Mouse (Mus musculus) C2C12 (cell line): ENCODE results near the gene Usp3. TPM values are rescaled to one million over a fixed set of nuclear protein-coding genes. Genes with fewer than 3 reads are reported as not detected.
A peak's percentile ranks its signal among the peaks of the same experiment; 100 is the strongest.

ENCODE experiments used
- H3K27me3 ChIP-seq: one replicate; pipeline ENCODE4 v1.6.1; 2011; ENCODE audit not compliant: control insufficient read depth, insufficient read depth, insufficient read length
- H3K36me3 ChIP-seq: one replicate; pipeline ENCODE4 v1.6.1; 2011; ENCODE audit not compliant: control insufficient read depth, insufficient read depth
- H3K4me3 ChIP-seq: one replicate; pipeline ENCODE4 v1.5.1; 2011; ENCODE audit warnings: mild to moderate bottlenecking, control low read depth; ENCODE audit not compliant: poor library complexity, insufficient read depth, severe bottlenecking
- H3K79me2 ChIP-seq: one replicate; pipeline ENCODE4 v1.6.1; 2011; ENCODE audit not compliant: control insufficient read depth, insufficient read depth
- H3K79me3 ChIP-seq: one replicate; pipeline ENCODE4 v1.6.1; 2011; ENCODE audit warnings: low read depth, control low read depth
- H3ac ChIP-seq: one replicate; pipeline ENCODE3; 2011; ENCODE audit warnings: low read depth; ENCODE audit not compliant: control insufficient read depth, insufficient read length
- CEBPB ChIP-seq: IDR thresholded peaks from one replicate; pipeline ENCODE4 v1.6.1; 2011; ENCODE audit warnings: low read depth, mild to moderate bottlenecking, control low read depth, moderate library complexity
- CTCF ChIP-seq: IDR thresholded peaks from one replicate; pipeline ENCODE4 v1.5.1; 2011; ENCODE audit not compliant: control insufficient read depth, insufficient read depth, insufficient read length
- FOSL1 ChIP-seq: IDR thresholded peaks from one replicate; pipeline ENCODE4 v1.8.0; 2011; ENCODE audit warnings: mild to moderate bottlenecking, low read length; ENCODE audit not compliant: poor library complexity, insufficient read depth, severe bottlenecking
- MAX ChIP-seq: IDR thresholded peaks from one replicate; pipeline ENCODE4 v1.6.1; 2011; ENCODE audit warnings: mild to moderate bottlenecking, control low read depth
- MYOD1 ChIP-seq: IDR thresholded peaks from one replicate; pipeline ENCODE4 v1.6.1; 2011; ENCODE audit warnings: low read depth; ENCODE audit not compliant: control insufficient read depth, insufficient read length
- MYOG ChIP-seq: IDR thresholded peaks from one replicate; pipeline ENCODE4 v1.6.1; 2011; ENCODE audit not compliant: control insufficient read depth, insufficient read length; ENCODE audit errors: extremely low read depth
- USF1 ChIP-seq: IDR thresholded peaks from one replicate; pipeline ENCODE4 v1.6.1; 2011; ENCODE audit warnings: low read depth, mild to moderate bottlenecking, control low read depth, moderate library complexity
- polyA plus RNA-seq: library from polyadenylated mRNA; unstranded; fragments of >200 nt; fragmentation: generic; extraction: Trizol; gene quantifications from one replicate; pipeline ENCODE4 v1.2.1, GENCODE M21; 2012; ENCODE audit warnings: missing spikeins

Gene Usp3
- polyA plus RNA-seq, 1 experiment, result 12.1 TPM

- H3K36me3 ChIP-seq, result no peaks in the 10 kb centered on the region
- no peaks in the 10 kb centered on the region for H3K27me3 ChIP-seq
- no peak overlapping the region for H3K4me3 ChIP-seq
- no peaks in the 10 kb centered on the region for H3K79me3 ChIP-seq
- TF ChIP-seq CEBPB, result no peak
- no peak for TF ChIP-seq MYOD1
- TF ChIP-seq FOSL1, result no peak
- no peak for TF ChIP-seq CTCF
- TF ChIP-seq MAX, result no peak
- TF ChIP-seq USF1, result no peak
- TF ChIP-seq MYOG, result no peak
- no peak overlapping the region for H3ac ChIP-seq
- H3K79me2 ChIP-seq, result no peaks in the 10 kb centered on the region
These were observed 7.6 kb upstream of the Usp3 start for GRCm38 (mm10) chr9:66600551-66600950.

GRCm38 (mm10) chr9:66599577-66599976 lies 6.6 kb upstream of the Usp3 start:
- TF ChIP-seq MYOG (no peak), CEBPB (peak; percentile 52)
- no peaks in the 10 kb centered on the region for H3K36me3 ChIP-seq

GRCm38 (mm10) chr9:66598636-66599035 lies 5.7 kb upstream of the Usp3 start:
- Histone ChIP-seq H3K79me3 (no peaks in the 10 kb centered on the region), H3K36me3 (no peaks in the 10 kb centered on the region), H3ac (no peak overlapping the region), H3K4me3 (no peak overlapping the region), H3K27me3 (no peaks in the 10 kb centered on the region), H3K79me2 (no peaks in the 10 kb centered on the region)
- TF ChIP-seq USF1 (no peak), FOSL1 (no peak), MAX (no peak), CEBPB (no peak), MYOD1 (no peak), MYOG (no peak), CTCF (no peak)

More at GRCm38 (mm10) chr9:66599577-66599976, 6.6 kb upstream of the Usp3 start:
- no peaks in the 10 kb centered on the region for H3K79me2 ChIP-seq
- H3K79me3 ChIP-seq, result no peaks in the 10 kb centered on the region
- H3K27me3 ChIP-seq, result no peaks in the 10 kb centered on the region
- H3ac ChIP-seq, result no peak overlapping the region
- H3K4me3 ChIP-seq, result no peak overlapping the region

- H3K4me3 ChIP-seq, result no peak overlapping the region
- no peaks in the 10 kb centered on the region for H3K36me3 ChIP-seq
- H3ac ChIP-seq, result no peak overlapping the region
- H3K79me3 ChIP-seq, result no peaks in the 10 kb centered on the region
- H3K79me2 ChIP-seq, result peaks cover under 1% of the 10 kb centered on the region
- TF ChIP-seq USF1 (no peak), CEBPB (no peak), FOSL1 (no peak), MYOG (no peak), CTCF (no peak), MAX (no peak), MYOD1 (no peak)
- H3K27me3 ChIP-seq, result no peaks in the 10 kb centered on the region
These were observed 4.7 kb upstream of the Usp3 start for GRCm38 (mm10) chr9:66597480-66598215.

- no peaks in the 10 kb centered on the region for H3K36me3 ChIP-seq
- no peaks in the 10 kb centered on the region for H3K27me3 ChIP-seq
- H3ac ChIP-seq, result no peak overlapping the region
- TF ChIP-seq CTCF, result no peak
- TF ChIP-seq CEBPB, result no peak
- no peak for TF ChIP-seq FOSL1
- TF ChIP-seq USF1, result no peak
- TF ChIP-seq MYOD1, result no peak
- H3K79me2 ChIP-seq, result peaks cover 6% of the 10 kb centered on the region
- H3K4me3 ChIP-seq, result no peak overlapping the region
- H3K79me3 ChIP-seq, result peaks cover under 1% of the 10 kb centered on the region
These were observed 4.1 kb upstream of the Usp3 start for GRCm38 (mm10) chr9:66597076-66597475.
